Mouse (Mus musculus): ENCODE data around the gene Unk.

The Unk gene

GRCm38 (mm10) chr11:116105065-116105464, 74.9 kb downstream of the Unk start:
- DNase-seq (ENCODE audit: inconsistent age in 2 of 2, low spot score in 1 of 2), result no peak

DNA sequence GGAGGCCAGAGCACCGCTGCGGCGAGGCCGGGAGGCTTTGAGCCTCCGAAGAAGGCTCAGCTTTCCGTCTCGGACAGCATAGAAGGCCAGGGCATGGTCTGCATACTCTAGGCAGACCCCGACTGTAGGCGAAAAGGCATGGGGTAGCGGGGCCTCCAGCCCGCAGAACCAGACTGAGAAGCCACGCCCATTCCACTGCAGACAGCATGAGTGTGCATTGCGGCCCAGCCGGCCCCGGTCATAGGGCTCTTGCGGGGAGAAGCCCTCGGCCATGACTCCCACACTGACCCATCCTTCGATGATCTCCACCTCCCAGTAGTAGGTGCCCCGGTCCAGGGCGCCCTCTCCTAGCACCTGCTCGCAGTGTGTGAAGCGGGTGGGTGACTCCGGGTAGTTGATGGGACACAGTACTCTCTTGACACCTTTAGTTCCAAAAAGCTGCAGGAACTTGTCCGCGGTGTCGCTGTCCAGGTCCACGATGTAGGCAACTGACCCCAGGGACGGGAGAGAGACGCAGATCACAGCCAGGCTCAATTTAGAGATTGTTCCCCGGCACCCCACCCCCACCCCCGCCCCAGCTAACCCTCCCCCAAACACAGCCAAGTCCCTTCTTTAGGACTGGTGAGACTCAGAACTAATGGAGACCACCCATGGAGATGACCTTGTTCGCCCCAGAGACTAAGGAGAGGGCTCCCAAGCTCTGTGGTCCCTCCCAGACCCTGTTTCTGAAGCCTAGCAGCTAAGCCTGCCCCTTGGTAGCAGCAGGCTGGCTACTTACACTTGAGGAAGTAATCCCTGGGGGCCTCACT, 76.2 kb downstream of the Unk start:
- DNase-seq (ENCODE audit: inconsistent age in 2 of 2, low spot score in 1 of 2), result peak in 1 of 2 experiments; percentile 35

GRCm38 (mm10) chr11:116106963-116107776, 77.0 kb downstream of the Unk start:
- peak in 1 of 2 experiments; percentile 40 for DNase-seq (ENCODE audit: inconsistent age in 2 of 2, low spot score in 1 of 2)

GRCm38 (mm10) chr11:116107777-116108285, 77.7 kb downstream of the Unk start:
- DNase-seq (ENCODE audit: inconsistent age in 2 of 2, low spot score in 1 of 2), result peak in 1 of 2 experiments; percentile 40

DNA sequence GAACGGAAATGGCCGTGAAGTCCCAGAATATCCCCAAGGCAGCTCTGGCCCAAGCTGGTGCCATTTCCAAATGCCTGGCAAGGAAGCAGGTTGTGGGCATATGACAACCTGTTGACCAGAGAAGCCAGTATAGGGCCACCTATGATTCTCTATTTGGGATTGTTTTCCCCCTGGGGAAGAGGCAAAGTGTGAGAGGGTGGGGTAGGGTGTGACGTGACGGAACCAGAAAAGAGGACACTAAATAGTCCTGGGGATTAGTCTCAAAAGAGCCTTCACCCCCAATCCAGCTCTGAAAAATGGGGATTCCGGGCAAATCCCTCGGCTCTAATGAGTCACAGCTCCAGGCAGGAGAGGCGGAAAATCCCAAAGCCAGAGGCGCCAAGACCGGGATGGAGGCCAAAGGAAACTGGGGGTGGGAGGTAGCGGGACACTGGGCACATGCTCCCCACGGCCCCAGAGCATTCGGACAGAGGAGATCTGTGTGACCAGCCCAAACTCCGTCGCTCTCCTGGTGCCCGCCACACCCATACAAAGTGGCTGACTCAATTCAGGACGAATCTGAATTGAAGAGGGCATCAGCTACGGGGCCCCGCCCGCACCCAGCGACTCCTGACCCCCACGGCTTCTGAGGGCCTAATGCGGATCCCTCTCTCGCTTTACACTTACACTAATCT, 78.5 kb downstream of the Unk start:
- DNase-seq (ENCODE audit: inconsistent age in 2 of 2, low spot score in 1 of 2), result peak; percentile 65 to 80

DNA sequence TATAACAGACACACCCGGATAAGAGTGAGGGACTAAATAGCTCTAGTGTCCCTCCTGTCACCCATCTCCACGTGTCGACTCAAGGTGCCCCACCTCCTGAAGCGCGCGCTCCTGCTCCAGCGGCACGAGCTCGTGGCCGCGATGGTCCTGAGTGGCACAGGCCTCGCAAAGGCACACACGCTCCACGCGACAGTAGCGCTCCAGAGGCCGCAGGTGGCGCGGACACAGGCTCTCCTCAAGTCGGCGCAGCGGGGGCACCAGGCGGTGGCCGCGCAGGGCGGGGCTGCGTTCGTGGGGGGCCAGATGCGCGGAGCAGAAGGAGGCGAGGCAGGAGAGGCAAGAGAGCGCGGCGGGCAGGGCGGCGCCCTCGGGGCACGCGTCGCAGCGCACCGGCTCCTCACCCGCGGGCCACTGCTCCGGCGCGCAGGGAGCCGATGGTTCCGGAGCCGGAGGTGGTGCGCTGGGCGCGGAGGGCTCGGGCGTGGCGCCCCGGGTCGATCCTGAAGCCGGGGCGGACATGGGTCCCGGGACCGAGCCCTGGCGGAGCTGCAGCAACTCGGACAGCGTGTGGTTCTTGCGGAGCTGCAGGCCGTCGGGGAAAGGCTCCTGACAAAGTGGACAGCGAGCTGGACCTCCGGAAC, 79.4 kb downstream of the Unk start:
- peak; percentile 41 to 73 for DNase-seq (ENCODE audit: inconsistent age in 2 of 2, low spot score in 1 of 2)

- DNase-seq (ENCODE audit: inconsistent age in 2 of 2, low spot score in 1 of 2), result peak; percentile 83 to 88
Observed at GRCm38 (mm10) chr11:116110131-116110530, 80.0 kb downstream of the Unk start.

DNA sequence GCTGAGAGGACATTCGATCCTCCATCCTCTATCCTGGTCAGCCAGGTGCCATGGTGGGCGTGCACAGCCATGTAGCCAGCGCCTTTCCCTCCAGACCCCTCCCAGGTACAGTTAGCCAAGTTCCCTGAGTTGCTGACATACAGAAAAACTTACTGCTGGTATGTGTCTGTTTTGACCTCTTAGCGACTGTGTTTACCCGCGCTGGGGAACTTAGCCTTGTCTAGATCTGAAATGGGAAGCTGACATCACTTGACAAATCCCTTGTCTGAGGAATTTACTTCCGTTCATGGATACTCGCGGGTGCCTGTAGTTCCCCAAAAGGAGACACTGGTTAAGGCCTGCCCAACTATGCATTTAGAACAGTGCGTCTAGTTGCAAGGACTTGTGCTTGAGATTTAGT, 80.4 kb downstream of the Unk start:
- no peak for DNase-seq (ENCODE audit: inconsistent age in 2 of 2, low spot score in 1 of 2)

Data from adrenal gland, adult (tissue).